Mouse (Mus musculus) layer of hippocampus, adult 8-10 months (tissue): Measurements from ENCODE around the gene Rheb. TPM values are rescaled to one million over a fixed set of nuclear protein-coding genes. Genes with fewer than 3 reads are reported as not detected.
A peak's percentile ranks its signal among the peaks of the same experiment; 100 is the strongest.
"Not testable (repeated sequence)": the region's sequence is repeated elsewhere in the genome, so short reads cannot be mapped to it uniquely, and the experiment has no call there.

ENCODE experiments used
- DNase-seq, 2 experiments: peaks; one replicate each; pipeline ENCODE4 v3.0.0; 2022; ENCODE audit warnings: low spot score in 2 of 2
- total RNA-seq, 4 experiments: library from RNA; stranded (reverse); gene quantifications; 2 replicates each; pipeline ENCODE4 v1.2.4; 2022

Gene Rheb
- total RNA-seq, 4 experiments from 2014 or later, result 96.3 to 112 (median 106) TPM

GRCm38 (mm10) chr5:24843103-24843475 lies 665 bp upstream of the Rheb start:
- no peak for DNase-seq

- DNase-seq, result peak in 1 of 2 experiments; percentile 38
These were observed 656 bp downstream of the Rheb start for GRCm38 (mm10) chr5:24841662-24842273.

DNA sequence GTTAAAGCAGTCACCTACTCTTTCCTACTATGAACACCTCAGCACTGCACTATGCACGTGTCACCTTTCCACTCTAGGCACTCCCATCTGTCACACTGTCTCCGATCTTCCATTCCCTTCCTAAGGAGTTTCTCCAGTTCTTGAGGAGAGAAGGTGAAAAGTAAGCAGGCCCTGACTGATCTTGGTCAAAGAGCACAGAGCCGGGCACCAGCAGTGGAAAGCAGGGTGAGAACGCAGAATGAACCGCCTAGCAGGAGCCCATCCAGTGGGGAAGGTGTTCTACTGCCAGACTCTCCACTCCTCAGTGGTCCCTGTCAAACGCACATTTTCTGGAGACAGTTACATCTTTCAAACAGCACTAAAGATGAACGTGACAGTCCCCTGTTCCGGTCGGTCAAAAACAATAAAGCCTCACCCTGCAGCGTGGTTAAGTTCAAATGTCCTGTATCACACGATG lies 1.4 kb downstream of the Rheb start:
- no peak for DNase-seq

GRCm38 (mm10) chr5:24834491-24834890 lies 7.9 kb downstream of the Rheb start:
- DNase-seq, result no peak

- no peak for DNase-seq
These were observed 10.5 kb downstream of the Rheb start for GRCm38 (mm10) chr5:24831912-24832311.

DNA sequence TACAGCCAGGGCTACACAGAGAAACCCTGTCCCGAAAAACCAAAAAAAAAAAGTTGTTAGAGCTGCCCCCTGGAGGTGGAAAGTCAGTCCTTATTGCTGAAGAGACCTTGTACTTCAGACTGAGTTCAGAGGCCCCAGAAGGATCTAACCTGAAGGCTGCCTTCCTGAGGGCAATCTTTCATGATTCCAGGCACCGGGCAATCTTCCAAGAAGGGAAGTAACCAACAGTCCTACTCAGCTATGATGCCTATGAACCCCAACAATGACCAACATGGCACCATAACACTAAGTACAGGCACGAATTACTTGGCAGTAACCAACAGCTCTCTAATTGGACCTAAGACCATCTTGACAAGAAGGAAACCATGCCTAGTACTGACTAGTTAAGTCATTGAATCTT lies 14.0 kb downstream of the Rheb start:
- DNase-seq, result no peak

DNA sequence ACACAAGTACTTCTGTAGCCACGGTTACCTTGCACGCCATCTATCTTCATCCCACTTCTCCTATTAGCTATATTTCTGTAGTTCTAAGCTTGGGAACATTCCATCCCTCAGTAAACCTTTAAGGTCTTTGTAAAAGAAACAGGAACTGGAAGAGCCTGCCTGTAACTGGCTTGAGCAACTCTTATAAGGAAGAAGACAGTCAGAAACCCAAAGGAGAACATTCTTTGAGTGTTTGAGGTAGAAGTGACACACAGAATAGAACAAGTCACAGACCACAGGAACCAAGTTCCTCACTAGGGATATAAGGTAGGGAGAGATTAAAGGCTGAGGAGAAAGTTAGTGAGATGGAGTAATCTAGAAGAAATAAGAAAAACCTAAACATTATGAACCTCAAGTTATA lies 15.3 kb downstream of the Rheb start:
- no peak for DNase-seq

DNA sequence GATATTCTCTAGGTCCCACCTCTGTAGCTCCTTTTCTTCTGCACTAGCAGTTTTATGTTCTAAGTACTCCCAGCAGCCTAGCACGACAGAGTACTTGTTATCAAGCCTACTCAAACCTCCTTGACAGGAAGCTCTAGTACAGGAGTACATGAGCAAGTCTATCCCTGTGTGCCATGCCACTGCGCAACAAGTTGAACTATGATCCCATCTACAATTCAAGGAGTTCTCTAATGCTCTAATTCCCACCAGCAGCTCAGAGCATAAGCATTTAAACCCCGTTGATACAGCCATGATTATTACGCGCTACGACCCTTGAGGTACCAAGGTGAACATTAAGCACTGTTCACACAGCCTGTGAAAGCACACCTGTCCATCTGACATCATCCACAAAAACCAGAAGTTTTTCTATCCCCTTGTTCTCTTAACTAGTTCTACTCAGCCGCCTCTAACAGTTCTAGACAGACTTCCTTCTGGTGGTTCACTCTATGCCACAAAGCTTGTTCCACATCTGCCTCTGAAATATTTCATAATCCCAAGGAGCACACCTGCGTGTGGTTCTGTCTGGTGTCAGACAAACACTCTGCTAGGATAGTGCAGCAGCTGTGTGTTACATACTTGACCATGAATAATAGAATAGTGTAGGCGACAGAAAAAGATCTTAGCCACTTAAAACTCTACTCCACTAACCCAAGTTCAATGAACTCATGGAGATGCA lies 16.2 kb downstream of the Rheb start:
- DNase-seq, result no peak

DNA sequence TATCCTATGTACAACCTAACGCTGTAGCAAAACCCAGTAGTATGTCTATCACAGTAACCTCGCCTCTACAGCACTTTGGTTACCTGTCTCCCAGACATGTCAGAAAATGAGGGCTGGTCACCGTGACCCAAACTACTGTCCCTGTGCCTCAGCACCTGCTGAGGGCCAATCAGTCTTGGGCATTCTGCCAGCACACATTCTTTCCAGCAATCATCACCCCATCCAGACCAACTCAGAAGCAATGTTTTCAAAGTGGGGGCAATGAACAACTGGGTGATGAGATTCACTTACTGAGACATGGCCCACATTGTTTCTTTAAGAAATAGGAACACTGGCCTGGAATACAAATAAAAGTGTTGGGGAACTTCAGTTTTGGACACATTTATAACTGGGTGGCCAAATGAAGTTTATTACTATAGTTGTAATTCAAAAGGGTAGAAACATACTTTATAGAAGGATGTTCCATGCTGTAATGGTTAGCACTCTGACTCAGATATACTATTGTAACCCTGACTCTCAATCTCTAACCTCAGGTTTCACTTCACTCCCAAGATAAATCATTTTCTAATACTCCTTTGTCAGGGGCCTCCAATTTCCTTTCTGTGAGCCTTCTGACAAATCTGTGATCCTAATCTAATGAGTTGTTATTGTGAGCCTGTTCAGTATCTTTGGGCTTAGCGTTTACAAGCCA lies 16.9 kb downstream of the Rheb start:
- DNase-seq, result no peak

DNA sequence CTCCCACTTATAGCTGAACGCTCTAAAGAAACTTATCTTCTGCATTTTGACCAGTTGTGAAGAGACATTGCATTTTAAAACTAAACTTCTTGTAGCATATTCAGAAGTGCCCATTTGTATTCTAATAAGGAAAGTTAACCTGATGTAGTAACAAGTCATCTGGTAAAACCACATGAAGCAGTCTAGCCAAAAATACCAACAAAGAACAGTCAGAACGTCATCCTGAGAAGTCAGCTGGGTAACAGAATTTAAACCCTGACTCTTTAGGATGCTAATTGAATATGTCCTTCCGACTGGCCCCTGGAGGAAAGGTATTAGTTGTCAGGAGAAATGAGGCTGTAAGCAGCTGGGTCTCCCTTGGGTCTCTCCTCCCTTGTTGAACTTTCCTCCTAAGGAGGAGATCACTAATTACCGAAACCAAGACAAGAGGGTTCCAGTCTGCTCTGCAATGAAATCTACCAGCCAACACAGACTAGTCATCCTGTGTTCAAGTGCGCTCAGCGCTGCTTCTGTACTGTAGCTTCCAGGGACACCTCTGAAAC lies 18.5 kb downstream of the Rheb start:
- no peak for DNase-seq

- no peak for DNase-seq
These were observed 19.6 kb downstream of the Rheb start for GRCm38 (mm10) chr5:24822781-24823180.

DNA sequence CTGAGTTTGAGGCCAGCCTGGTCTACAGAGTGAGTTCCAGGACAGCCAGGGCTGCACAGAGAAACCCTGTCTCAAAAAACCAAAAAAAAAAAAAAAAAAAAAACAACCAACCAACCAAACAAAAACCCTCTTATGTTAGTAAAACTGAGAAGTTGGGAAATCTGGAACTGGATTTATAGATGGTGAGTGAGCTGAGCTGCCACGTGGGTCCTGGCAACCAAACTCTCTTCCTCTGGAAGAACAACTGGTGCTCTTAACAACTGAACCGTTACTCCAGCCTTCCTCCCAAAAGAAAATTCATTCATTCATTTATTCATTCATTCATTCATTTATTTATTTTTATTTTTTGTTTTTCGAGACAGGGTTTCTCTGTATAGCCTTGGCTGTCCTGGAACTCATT lies 20.2 kb downstream of the Rheb start:
- not testable (repeated sequence) for DNase-seq

DNA sequence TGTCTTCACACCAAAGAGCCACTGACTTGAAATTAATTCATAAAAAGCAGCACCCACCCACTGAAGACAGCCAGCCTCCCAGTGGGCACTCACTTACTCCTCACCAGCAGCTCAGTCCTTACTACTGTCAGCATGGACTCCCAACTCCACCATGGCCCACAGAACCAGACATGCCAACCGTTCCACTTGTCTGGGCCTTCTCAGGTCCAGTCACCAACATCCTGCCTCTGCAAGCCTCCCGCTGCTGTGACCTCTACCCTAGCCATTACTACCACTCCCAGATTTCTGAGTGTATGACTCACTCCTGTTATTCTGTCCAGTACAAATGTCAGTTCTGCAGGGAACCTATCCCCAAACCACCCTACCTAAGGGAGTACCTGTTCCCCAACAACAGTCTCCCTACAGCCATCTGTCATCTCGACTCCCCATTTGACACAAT lies 21.0 kb downstream of the Rheb start:
- DNase-seq, result no peak

DNA sequence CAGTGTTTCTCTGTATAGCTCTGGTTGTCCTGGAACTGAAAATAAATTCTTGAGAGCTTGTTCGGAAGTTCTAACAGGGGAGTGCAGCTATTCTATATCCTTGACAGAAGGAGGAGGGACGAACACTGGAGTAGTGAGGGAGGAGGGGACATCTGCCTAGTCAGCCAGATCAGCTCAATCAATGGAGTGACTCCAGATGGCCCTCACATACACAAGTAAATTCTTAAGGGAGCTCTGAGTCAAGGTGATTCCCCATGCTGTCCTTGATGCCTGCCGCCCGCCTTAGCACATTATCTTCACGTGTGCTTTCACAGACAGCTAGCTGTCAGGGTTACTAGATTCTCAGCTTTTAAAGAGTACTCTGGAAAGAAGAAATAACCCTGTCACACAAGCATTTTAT lies 21.8 kb downstream of the Rheb start:
- no peak for DNase-seq

DNA sequence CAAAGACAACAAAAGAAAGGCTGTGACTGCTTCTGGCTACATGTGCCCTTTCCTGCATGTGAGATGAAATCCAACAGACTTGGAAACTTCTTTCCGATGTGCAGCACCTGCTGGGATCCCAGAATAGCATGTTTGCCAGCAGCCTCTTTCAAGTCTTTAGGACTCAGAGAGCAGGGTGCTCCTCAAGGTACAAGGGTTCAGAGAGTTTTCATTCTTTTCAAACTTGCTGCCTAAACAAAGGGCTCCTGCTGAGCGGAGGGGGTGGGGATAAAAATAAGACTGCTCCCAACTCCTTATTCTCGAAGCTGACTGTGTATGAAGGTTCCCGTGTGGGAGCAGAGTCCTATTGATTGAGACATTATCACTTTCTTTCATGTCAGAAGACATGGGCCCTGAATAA lies 25.2 kb downstream of the Rheb start:
- DNase-seq, result no peak

- DNase-seq, result no peak
These were observed 28.5 kb downstream of the Rheb start for GRCm38 (mm10) chr5:24813946-24814345.

DNA sequence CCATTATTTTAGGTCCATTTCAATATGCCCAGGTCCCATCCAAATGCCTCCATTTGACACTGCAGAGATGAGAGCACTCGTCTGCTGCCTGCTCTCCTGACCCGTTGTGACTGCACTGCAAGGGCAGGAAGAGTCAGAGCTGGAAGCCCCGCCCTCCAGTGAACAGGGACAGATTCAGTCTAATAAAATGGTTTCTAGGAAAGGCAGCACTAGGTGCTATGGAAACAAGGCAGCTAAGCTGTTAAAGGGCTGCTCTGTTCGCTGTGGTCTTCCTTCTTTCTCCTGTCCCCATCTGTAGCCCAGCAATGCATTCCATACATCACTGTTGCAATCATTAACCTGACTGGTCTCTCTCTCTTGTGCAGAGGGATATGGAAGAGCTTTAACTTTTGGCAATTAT lies 29.4 kb downstream of the Rheb start:
- no peak for DNase-seq

DNA sequence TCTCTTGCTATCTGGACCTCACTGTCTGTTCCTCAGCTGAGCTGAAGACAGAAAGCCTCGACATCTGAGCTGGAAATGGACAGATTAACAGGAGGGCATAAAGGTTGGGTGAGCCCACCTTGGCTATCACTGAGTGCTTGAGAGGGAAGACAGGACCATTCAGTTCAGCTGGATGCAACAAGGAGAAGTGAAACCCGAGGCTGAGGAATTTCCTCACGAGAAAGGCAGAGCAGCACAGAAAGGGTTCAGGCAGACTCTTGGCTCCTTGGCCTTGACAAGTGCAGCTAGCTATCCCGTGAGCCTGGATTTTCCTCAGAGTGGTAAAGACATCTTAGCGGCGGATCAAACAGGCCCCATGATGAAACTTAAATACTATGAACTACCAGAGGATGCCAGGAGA lies 37.2 kb downstream of the Rheb start:
- DNase-seq, result no peak

GRCm38 (mm10) chr5:24804661-24805060 lies 37.8 kb downstream of the Rheb start:
- no peak for DNase-seq

DNA sequence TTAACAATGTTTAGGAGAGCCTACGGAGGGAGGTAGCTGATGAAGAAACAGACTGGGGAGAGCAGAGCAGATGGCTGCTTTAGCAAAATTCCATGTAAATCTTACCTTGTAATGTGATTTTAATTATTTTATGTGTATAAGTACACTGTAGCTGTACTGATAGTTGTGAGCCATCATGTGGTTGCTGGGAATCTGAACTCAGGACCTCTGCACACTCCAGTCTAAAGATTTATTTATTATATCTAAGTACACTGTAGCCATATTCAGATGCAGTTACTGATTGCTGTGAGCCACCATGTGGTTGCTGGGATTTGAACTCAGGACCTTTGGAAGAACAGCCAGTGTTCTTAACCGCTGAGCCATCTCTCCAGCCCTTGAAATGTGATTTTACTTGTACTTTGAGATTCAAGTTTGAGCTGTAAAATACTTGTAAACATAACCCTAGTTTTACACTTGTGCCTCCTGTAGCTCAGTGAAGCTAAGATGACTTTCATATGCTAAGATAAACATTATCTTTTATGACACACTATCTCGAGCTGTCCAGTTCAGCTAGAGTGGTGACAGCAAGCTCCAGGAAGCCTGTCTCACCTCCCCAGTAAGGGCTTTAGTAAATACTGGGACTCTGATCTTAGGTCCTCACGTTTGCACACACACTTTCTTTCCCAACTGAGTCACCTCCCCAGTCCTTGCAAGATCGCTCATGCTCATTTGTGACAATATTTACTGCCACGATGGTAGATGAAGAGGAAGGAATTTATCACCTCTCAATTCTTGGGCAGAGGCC lies 40.4 kb downstream of the Rheb start:
- no peak for DNase-seq

DNA sequence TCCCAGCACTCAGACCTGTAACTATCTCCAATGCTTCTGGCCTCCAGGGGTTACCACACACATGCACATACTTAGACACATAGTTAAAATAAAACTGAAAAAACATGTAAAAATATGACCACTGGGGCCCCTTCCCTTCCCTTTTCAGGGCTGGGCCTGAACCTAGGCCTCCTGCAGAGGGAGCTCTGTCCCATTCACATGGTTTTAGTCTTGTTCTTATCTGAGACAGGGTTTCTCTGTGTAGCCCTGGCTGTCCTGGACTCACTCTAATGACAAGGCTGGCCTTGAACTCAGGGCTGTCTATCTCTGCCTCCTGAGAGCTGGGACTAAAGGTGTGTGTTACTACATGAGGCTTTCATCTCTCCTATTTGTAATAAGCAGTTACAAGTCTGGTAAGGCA lies 42.0 kb downstream of the Rheb start:
- no peak for DNase-seq

DNA sequence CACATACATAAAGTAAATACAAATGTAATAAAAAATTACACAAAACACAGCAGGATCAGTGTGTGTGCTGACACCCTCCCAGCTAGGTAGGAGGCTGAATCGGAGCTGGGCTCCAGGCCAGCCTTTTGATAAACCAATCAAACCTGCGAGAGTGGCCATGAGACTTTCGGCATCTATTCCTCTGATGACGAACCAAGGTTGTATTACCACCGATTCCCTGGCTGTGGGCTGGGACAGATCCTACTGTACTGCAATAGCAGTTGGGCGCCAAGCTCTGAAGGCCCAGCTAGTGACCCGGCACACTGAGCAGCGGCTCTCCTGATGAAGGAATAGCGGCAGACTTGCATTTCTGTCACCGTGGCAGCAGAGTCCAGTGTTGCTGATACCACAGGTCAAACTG lies 43.8 kb downstream of the Rheb start:
- DNase-seq, result no peak
